Mouse (Mus musculus): ENCODE measurements around the gene Zfp770.

Zfp770 gene

GRCm38 (mm10) chr2:114144915-114145314, 56.4 kb downstream of the Zfp770 start:
- no peak for DNase-seq (ENCODE audit: low spot score in 2 of 2)

GRCm38 (mm10) chr2:114143842-114144241, 57.4 kb downstream of the Zfp770 start:
- no peak for DNase-seq (ENCODE audit: low spot score in 2 of 2)

Measured in left cerebral cortex, adult 9 months (tissue).